In genomic region chr7:45437046-45437445, GRCm38 (mm10) we compare ENCODE assay signal across 13 mouse cellular contexts. TPM values are rescaled to one million over a fixed set of nuclear protein-coding genes. Genes with fewer than 3 reads are reported as not detected.
DNase-seq lines count a peak whose midpoint lies in the region; ATAC-seq and TF ChIP-seq lines count a peak whose summit lies in the region.
"Had no signal": no experiment of that assay in that cellular context is flagged by ENCODE, and none has a peak within 500 bp of the region (broad histone marks: within the 10 kb centered on the region; RNA-seq: fewer than 3 reads in every experiment).

No protein-coding gene starts in this region.

- H3K4me2 ChIP-seq in heart, embryonic 16.5 days (ENCODE audit: low read depth, low read length), result peak overlapping the region; percentile 25
- no peak overlapping the region for H3K4me2 ChIP-seq in midbrain, embryonic 11.5 days
- no peak overlapping the region for H3K4me2 ChIP-seq in midbrain, embryonic 13.5 days (replicated peaks)
- H3K4me2 ChIP-seq in embryonic facial prominence, embryonic 12.5 days (replicated peaks), result peak overlapping the region; percentile 26
- peak overlapping the region; percentile 96 for H3K4me2 ChIP-seq in myocyte (ENCODE audit: low read depth)

- 43% methylated on average over 6 of the region's 6 CpGs for WGBS in heart, embryonic 16.5 days
- WGBS in midbrain, embryonic 11.5 days, result 31% methylated on average over 6 of the region's 6 CpGs
- WGBS in midbrain, embryonic 13.5 days, result 30% methylated on average over 6 of the region's 6 CpGs
- 24% methylated on average over 6 of the region's 6 CpGs for WGBS in embryonic facial prominence, embryonic 12.5 days

- no peak for DNase-seq in heart, adult 11 months
- peak; percentile 61 for DNase-seq in midbrain, embryonic 11.5 days (ENCODE audit: low spot score, missing footprints)
- DNase-seq in right cerebral cortex, postnatal 10 days (ENCODE audit: low spot score in 2 of 2), result no peak
- DNase-seq: adrenal gland, postnatal 10 days; cerebellum, adult 11 months; thymus, postnatal 25 days had no signal

- H3K79me2 ChIP-seq in myocyte (ENCODE audit: control insufficient read depth, insufficient read depth), result peaks cover 49% of the 10 kb centered on the region

- H3K36me3 ChIP-seq in heart, embryonic 16.5 days (ENCODE audit: control insufficient read depth, insufficient read depth), result peaks cover 13% of the 10 kb centered on the region
- H3K36me3 ChIP-seq in midbrain, embryonic 11.5 days (ENCODE audit: control insufficient read depth, insufficient read depth, low read length), result no peaks in the 10 kb centered on the region
- peaks cover 13% of the 10 kb centered on the region for H3K36me3 ChIP-seq in midbrain, embryonic 13.5 days
- H3K36me3 ChIP-seq in embryonic facial prominence, embryonic 12.5 days, result peaks cover 22% of the 10 kb centered on the region
- peaks cover 26% of the 10 kb centered on the region for H3K36me3 ChIP-seq in myocyte (ENCODE audit: control insufficient read depth, insufficient read depth)

- no peaks in the 10 kb centered on the region for H3K27me3 ChIP-seq in heart, embryonic 16.5 days (ENCODE audit: control insufficient read depth, insufficient read depth, low read length)
- no peaks in the 10 kb centered on the region for H3K27me3 ChIP-seq in midbrain, embryonic 11.5 days (ENCODE audit: control insufficient read depth, insufficient read depth, low read length)
- H3K27me3 ChIP-seq in midbrain, embryonic 13.5 days, result no peaks in the 10 kb centered on the region
- no peaks in the 10 kb centered on the region for H3K27me3 ChIP-seq in embryonic facial prominence, embryonic 12.5 days
- H3K27me3 ChIP-seq in myocyte (ENCODE audit: control insufficient read depth, insufficient read depth, insufficient read length), result no peaks in the 10 kb centered on the region
- H3K27me3 ChIP-seq: neural tube, embryonic 13.5 days had no signal

- H3ac ChIP-seq in myocyte (ENCODE audit: control insufficient read depth, insufficient read length), result no peak overlapping the region

- peaks cover 35% of the 10 kb centered on the region for H3K4me1 ChIP-seq in heart, embryonic 16.5 days (ENCODE audit: control insufficient read depth, insufficient read depth, low read length)
- peaks cover 31% of the 10 kb centered on the region for H3K4me1 ChIP-seq in midbrain, embryonic 11.5 days (ENCODE audit: control insufficient read depth, insufficient read depth, low read length)
- H3K4me1 ChIP-seq in midbrain, embryonic 13.5 days (replicated peaks), result peaks cover 47% of the 10 kb centered on the region
- peaks cover 43% of the 10 kb centered on the region for H3K4me1 ChIP-seq in embryonic facial prominence, embryonic 12.5 days

- ATAC-seq in heart, embryonic 16.5 days (replicated peaks; ENCODE audit: extremely low read depth, insufficient read depth, low FRiP score), result no peak
- ATAC-seq in midbrain, embryonic 11.5 days (ENCODE audit: low FRiP score), result no peak
- ATAC-seq in midbrain, embryonic 13.5 days, result no peak
- no peak for ATAC-seq in embryonic facial prominence, embryonic 12.5 days (ENCODE audit: insufficient number of reproducible peaks, insufficient read depth, low FRiP score, low TSS enrichment)
- ATAC-seq: forebrain, embryonic 16.5 days had no signal

- no peak overlapping the region for H3K4me3 ChIP-seq in heart, embryonic 16.5 days (ENCODE audit: low read length)
- no peak overlapping the region for H3K4me3 ChIP-seq in midbrain, embryonic 11.5 days (ENCODE audit: low read depth, low read length)
- H3K4me3 ChIP-seq in midbrain, embryonic 13.5 days (replicated peaks), result no peak overlapping the region
- no peak overlapping the region for H3K4me3 ChIP-seq in embryonic facial prominence, embryonic 12.5 days
- H3K4me3 ChIP-seq in myocyte, result peak overlapping the region; percentile 92
- H3K4me3 ChIP-seq: neural tube, embryonic 13.5 days had no signal

- no peak overlapping the region for H3K27ac ChIP-seq in heart, embryonic 16.5 days (ENCODE audit: low read length)
- no peak overlapping the region for H3K27ac ChIP-seq in midbrain, embryonic 11.5 days (ENCODE audit: low read depth, low read length)
- no peak overlapping the region for H3K27ac ChIP-seq in midbrain, embryonic 13.5 days
- no peak overlapping the region for H3K27ac ChIP-seq in embryonic facial prominence, embryonic 12.5 days
- H3K27ac ChIP-seq: macrophage; neural tube, embryonic 13.5 days had no signal

- TF ChIP-seq POLR2A in myocyte (IDR thresholded peaks at IDR 0.05; ENCODE audit: insufficient read length, low read depth), result no peak

- H3K9ac ChIP-seq in heart, embryonic 16.5 days (ENCODE audit: low read length), result peak overlapping the region; percentile 47
- no peak overlapping the region for H3K9ac ChIP-seq in midbrain, embryonic 11.5 days (ENCODE audit: low read length)
- H3K9ac ChIP-seq in midbrain, embryonic 13.5 days (replicated peaks), result no peak overlapping the region
- peak overlapping the region; percentile 24; the same call in 1 of the 2 replicates for H3K9ac ChIP-seq in embryonic facial prominence, embryonic 12.5 days
- H3K9ac ChIP-seq: neural tube, embryonic 13.5 days had no signal

- no peaks in the 10 kb centered on the region for H3K9me3 ChIP-seq in heart, embryonic 16.5 days (replicated peaks; ENCODE audit: control insufficient read depth, low read length)
- H3K9me3 ChIP-seq in midbrain, embryonic 11.5 days (ENCODE audit: control insufficient read depth, low read length), result no peaks in the 10 kb centered on the region
- no peaks in the 10 kb centered on the region for H3K9me3 ChIP-seq in midbrain, embryonic 13.5 days
- no peaks in the 10 kb centered on the region for H3K9me3 ChIP-seq in embryonic facial prominence, embryonic 12.5 days
- H3K9me3 ChIP-seq: neural tube, embryonic 13.5 days had no signal

TF ChIP-seq in myocyte, 11 proteins besides CTCF, POLR2A, EP300 and RAD21:
- TF ChIP-seq TCF3 (IDR thresholded peaks at IDR 0.05; ENCODE audit: insufficient read length, low read depth), result no peak
- TF ChIP-seq REST (IDR thresholded peaks at IDR 0.05; ENCODE audit: insufficient read depth, insufficient read length), result no peak
- TF ChIP-seq TCF12 (IDR thresholded peaks at IDR 0.05; ENCODE audit: insufficient read depth, poor library complexity, severe bottlenecking), result no peak
- TF ChIP-seq MYOG (IDR thresholded peaks at IDR 0.05; ENCODE audit: control insufficient read depth in 1 of 3, insufficient read depth in 1 of 3, insufficient read length in 2 of 3, low read depth in 2 of 3), result no peak
TF ChIP-seq in myocyte: peak in this region for 0.

RNA-seq across cellular contexts. Expression of gene Ruvbl2, which starts 0.8 kb away (rescaled TPM):
- polyA plus RNA-seq in heart, embryonic 16.5 days (2015; fragmentation: Nextera tagmentation; extraction: Ambion mirVana), result 85.1 and 88.3 TPM in 2 replicates
- polyA plus RNA-seq in midbrain, embryonic 11.5 days (2014; fragmentation: Nextera tagmentation; extraction: Ambion mirVana), result 168 and 171 TPM in 2 replicates
- 121 and 123 TPM in 2 replicates for polyA plus RNA-seq in midbrain, embryonic 13.5 days (2015; fragmentation: Nextera tagmentation; extraction: Ambion mirVana)
- 149 and 151 TPM in 2 replicates for polyA plus RNA-seq in embryonic facial prominence, embryonic 12.5 days (2016; fragmentation: Nextera tagmentation; extraction: Ambion mirVana)
- 118 TPM for polyA plus RNA-seq in myocyte (2012; fragmentation: generic; extraction: Trizol)

RNA-seq across cellular contexts. Expression of gene Gys1, which starts 2.4 kb away (rescaled TPM):
- polyA plus RNA-seq in heart, embryonic 16.5 days (2015; fragmentation: Nextera tagmentation; extraction: Ambion mirVana), result 136 and 141 TPM in 2 replicates
- polyA plus RNA-seq in midbrain, embryonic 11.5 days (2014; fragmentation: Nextera tagmentation; extraction: Ambion mirVana), result 26.5 and 26.8 TPM in 2 replicates
- polyA plus RNA-seq in midbrain, embryonic 13.5 days (2015; fragmentation: Nextera tagmentation; extraction: Ambion mirVana), result 20.6 and 23.4 TPM in 2 replicates
- polyA plus RNA-seq in embryonic facial prominence, embryonic 12.5 days (2016; fragmentation: Nextera tagmentation; extraction: Ambion mirVana), result 43.2 and 45.4 TPM in 2 replicates
- 125 TPM for polyA plus RNA-seq in myocyte (2012; fragmentation: generic; extraction: Trizol)

RNA-seq across cellular contexts. Expression of gene Lhb, which starts 16.4 kb away (rescaled TPM):
- 0.46 and 0.51 TPM in 2 replicates for polyA plus RNA-seq in heart, embryonic 16.5 days (2015; fragmentation: Nextera tagmentation; extraction: Ambion mirVana)
- polyA plus RNA-seq in midbrain, embryonic 11.5 days (2014; fragmentation: Nextera tagmentation; extraction: Ambion mirVana), result not detected in 2 replicates
- polyA plus RNA-seq in midbrain, embryonic 13.5 days (2015; fragmentation: Nextera tagmentation; extraction: Ambion mirVana), result 0.50 TPM in 1 of 2 replicates, not detected in the other
- polyA plus RNA-seq in embryonic facial prominence, embryonic 12.5 days (2016; fragmentation: Nextera tagmentation; extraction: Ambion mirVana), result 0.33 and 0.71 TPM in 2 replicates
- 0.07 TPM for polyA plus RNA-seq in myocyte (2012; fragmentation: generic; extraction: Trizol)
- polyA plus RNA-seq: macrophage; neural tube, embryonic 13.5 days had no signal

RNA-seq across cellular contexts. Expression of gene Ftl1, which starts 22.6 kb away (rescaled TPM):
- polyA plus RNA-seq in heart, embryonic 16.5 days (2015; fragmentation: Nextera tagmentation; extraction: Ambion mirVana), result 3,045 and 3,399 TPM in 2 replicates
- polyA plus RNA-seq in midbrain, embryonic 11.5 days (2014; fragmentation: Nextera tagmentation; extraction: Ambion mirVana), result 5,242 and 5,528 TPM in 2 replicates
- polyA plus RNA-seq in midbrain, embryonic 13.5 days (2015; fragmentation: Nextera tagmentation; extraction: Ambion mirVana), result 6,845 and 7,096 TPM in 2 replicates
- 5,211 and 5,392 TPM in 2 replicates for polyA plus RNA-seq in embryonic facial prominence, embryonic 12.5 days (2016; fragmentation: Nextera tagmentation; extraction: Ambion mirVana)
- 2,413 TPM for polyA plus RNA-seq in myocyte (2012; fragmentation: generic; extraction: Trizol)

RNA-seq across cellular contexts. Expression of gene Ntf5, which starts 23.6 kb away (rescaled TPM):
- 0.91 and 1.1 TPM in 2 replicates for polyA plus RNA-seq in heart, embryonic 16.5 days (2015; fragmentation: Nextera tagmentation; extraction: Ambion mirVana)
- 0.23 and 0.44 TPM in 2 replicates for polyA plus RNA-seq in midbrain, embryonic 11.5 days (2014; fragmentation: Nextera tagmentation; extraction: Ambion mirVana)
- polyA plus RNA-seq in midbrain, embryonic 13.5 days (2015; fragmentation: Nextera tagmentation; extraction: Ambion mirVana), result not detected in 2 replicates
- polyA plus RNA-seq in embryonic facial prominence, embryonic 12.5 days (2016; fragmentation: Nextera tagmentation; extraction: Ambion mirVana), result 5.2 and 5.6 TPM in 2 replicates
- polyA plus RNA-seq in myocyte (2012; fragmentation: generic; extraction: Trizol), result 1.9 TPM
- polyA plus RNA-seq: macrophage; neural tube, embryonic 13.5 days had no signal

Comparison
In these comparisons a context has a peak if more than half of its experiments do, and no peak if none do; other contexts are left out.
1. H3K4me2 ChIP-seq: peak in heart, embryonic 16.5 days (single experiment), embryonic facial prominence, embryonic 12.5 days (single experiment) and myocyte (single experiment); none in midbrain, embryonic 11.5 days (single experiment) and midbrain, embryonic 13.5 days (single experiment).
2. H3K9ac ChIP-seq: peak in heart, embryonic 16.5 days (single experiment) and embryonic facial prominence, embryonic 12.5 days (single experiment); none in midbrain, embryonic 11.5 days (single experiment) and midbrain, embryonic 13.5 days (single experiment).